Mouse (Mus musculus) hindbrain, embryonic 16.5 days (tissue): ENCODE measurements around the gene Kctd3. TPM values are rescaled to one million over a fixed set of nuclear protein-coding genes. Genes with fewer than 3 reads are reported as not detected.

Source experiments
- ATAC-seq: fragments of 200-750 bp; cut with Nextera tagmentation; 2 replicates; pipeline ENCODE4 v1.8.0; 2017; ENCODE audit warnings: moderate TSS enrichment, moderate library complexity
- H3K27ac ChIP-seq: fragments of 300-500 bp; sonication (generic); 2 replicates; pipeline ENCODE4 v1.5.1; 2014; ENCODE audit warnings: low read depth, mild to moderate bottlenecking, control low read depth, low read length, moderate library complexity
- H3K27me3 ChIP-seq: fragments of 300-500 bp; sonication (generic); replicated peaks from 2 replicates; pipeline ENCODE4 v1.6.1; 2014; ENCODE audit warnings: low read length; ENCODE audit not compliant: control insufficient read depth, insufficient read depth
- H3K36me3 ChIP-seq: fragments of 300-500 bp; sonication (generic); 2 replicates; pipeline ENCODE4 v1.6.1; 2014; ENCODE audit warnings: mild to moderate bottlenecking, low read length, moderate library complexity, mixed read lengths; ENCODE audit not compliant: control insufficient read depth, insufficient read depth
- H3K4me1 ChIP-seq: fragments of 300-500 bp; sonication (generic); 2 replicates; pipeline ENCODE4 v1.6.1; 2014; ENCODE audit warnings: low read depth, low read length; ENCODE audit not compliant: control insufficient read depth, insufficient read depth
- H3K4me2 ChIP-seq: fragments of 300-500 bp; sonication (generic); 2 replicates; pipeline ENCODE4 v1.6.1; 2014; ENCODE audit warnings: mild to moderate bottlenecking, low read length, control low read depth, moderate library complexity
- H3K4me3 ChIP-seq: fragments of 300-500 bp; sonication (generic); 2 replicates; pipeline ENCODE4 v1.5.1; 2014; ENCODE audit warnings: mild to moderate bottlenecking, low read length, control low read depth, moderate library complexity
- H3K9ac ChIP-seq: fragments of 300-500 bp; sonication (generic); 2 replicates; pipeline ENCODE4 v1.6.1; 2014; ENCODE audit warnings: low read depth, mild to moderate bottlenecking, control low read depth, low read length, moderate library complexity
- H3K9me3 ChIP-seq: fragments of 300-500 bp; sonication (generic); 2 replicates; pipeline ENCODE4 v1.6.1; 2014; ENCODE audit warnings: mild to moderate bottlenecking, low read length, moderate library complexity; ENCODE audit not compliant: control insufficient read depth
- WGBS: fragments of 180-500 bp; shearing (Covaris S2); extraction: QIAGEN DNeasy Blood & Tissue Kit; methylation state at CpG from one replicate; pipeline ENCODE4 v1.1.7; 2014; 5-methylcytosine and 5-hydroxymethylcytosine counted together
- polyA plus RNA-seq: library from polyadenylated mRNA; unstranded; fragments of >200 nt; fragmentation: Nextera tagmentation; extraction: Ambion mirVana; gene quantifications from 2 replicates; pipeline ENCODE4 v1.2.1, GENCODE M21; 2015

Kctd3 gene
- polyA plus RNA-seq, 1 experiment from 2014 or later, result 45.8 TPM

DNA sequence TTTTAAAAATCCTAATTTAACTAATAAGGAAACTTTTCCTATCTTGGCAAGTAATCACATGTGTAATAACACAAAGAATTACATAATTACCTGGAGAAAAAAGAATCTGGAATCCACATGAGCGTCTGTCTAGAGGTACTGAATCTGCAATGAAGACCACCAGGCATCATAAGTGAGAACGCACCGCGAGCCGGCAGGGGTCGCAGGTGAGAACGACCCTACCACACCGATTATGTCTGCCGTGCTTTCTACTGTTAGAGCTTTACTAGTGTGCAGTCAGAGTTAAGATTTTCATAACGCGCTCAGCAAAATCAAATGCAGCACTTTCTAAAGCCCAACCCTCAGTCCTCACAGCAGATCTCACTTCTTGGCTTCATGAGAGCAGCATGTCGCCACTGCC, 5.8 kb downstream of the Kctd3 start:
- Histone ChIP-seq H3K27ac (no peak overlapping the region), H3K4me3 (no peak overlapping the region), H3K4me1 (peaks cover 20% of the 10 kb centered on the region), H3K36me3 (peaks cover 9% of the 10 kb centered on the region), H3K27me3 (no peaks in the 10 kb centered on the region), H3K9ac (no peak overlapping the region), H3K4me2 (no peak overlapping the region), H3K9me3 (no peaks in the 10 kb centered on the region)
- WGBS, result 89% methylated on average over 12 of the region's 12 CpGs
- ATAC-seq, result no peak

DNA sequence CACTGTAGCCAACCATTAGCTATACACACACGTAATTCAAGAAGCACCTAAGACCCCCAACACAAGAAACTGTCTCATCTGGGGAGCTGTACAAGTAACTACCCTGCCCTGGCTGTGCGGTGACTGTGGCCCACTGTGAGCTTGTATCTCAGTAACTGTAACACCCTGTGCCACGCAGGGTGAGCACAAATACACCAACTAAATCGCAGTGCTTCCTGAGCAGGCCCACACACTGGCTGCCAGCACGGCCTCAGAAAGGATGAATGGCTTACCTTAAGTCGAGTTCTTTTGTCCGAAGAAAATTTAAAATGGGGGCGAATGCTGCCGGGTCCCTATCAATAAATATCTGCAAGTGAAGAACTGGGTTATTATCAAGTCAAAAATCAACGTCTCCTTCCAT, 7.7 kb downstream of the Kctd3 start:
- no peak overlapping the region for H3K27ac ChIP-seq
- H3K9ac ChIP-seq, result no peak overlapping the region
- no peak for ATAC-seq
- peaks cover 5% of the 10 kb centered on the region for H3K4me1 ChIP-seq
- WGBS, result 91% methylated on average over 10 of the region's 10 CpGs
- H3K4me2 ChIP-seq, result no peak overlapping the region
- no peaks in the 10 kb centered on the region for H3K27me3 ChIP-seq
- H3K36me3 ChIP-seq, result peaks cover 18% of the 10 kb centered on the region
- H3K9me3 ChIP-seq, result no peaks in the 10 kb centered on the region
- no peak overlapping the region for H3K4me3 ChIP-seq

DNA sequence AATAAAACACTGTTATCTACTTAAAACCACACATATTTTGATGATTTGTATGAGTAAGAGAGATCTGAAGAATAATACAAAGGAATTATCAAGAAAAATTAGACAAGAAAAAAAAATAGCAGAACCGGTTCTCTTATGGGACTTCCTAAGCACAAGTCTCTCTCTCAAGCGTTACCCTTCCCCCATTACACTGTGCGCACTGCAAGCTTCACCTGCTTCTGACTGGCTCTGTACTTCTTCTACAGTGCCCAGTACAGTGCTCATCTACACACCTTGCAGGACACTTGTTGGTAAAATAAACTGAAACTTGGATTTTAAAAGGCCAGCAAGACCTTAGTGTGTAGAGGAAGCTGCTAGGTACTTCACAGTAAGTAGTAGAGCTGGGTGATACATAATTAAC, 9.7 kb downstream of the Kctd3 start:
- no peak for ATAC-seq
- 94% methylated on average over 3 of the region's 3 CpGs for whole genome bisulfite sequencing
- peaks cover 21% of the 10 kb centered on the region for H3K36me3 ChIP-seq

DNA sequence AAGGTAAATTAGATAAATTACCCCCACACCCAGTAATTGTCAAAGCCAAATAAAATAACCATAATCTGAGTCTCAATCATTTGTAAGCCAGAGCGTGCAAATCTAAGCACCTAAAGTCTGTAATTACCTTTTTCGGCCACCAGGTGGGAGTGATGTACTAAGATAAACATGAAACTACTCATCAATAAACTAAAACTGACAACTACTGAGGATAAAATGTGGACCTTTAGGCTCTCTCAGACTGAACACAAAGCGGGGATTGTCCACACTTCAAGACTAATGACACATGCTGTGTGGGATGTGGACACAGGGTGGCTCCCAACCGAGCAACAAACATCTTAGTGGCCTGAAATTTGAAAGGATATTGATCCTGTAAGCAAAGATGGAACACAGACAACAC, 14.4 kb downstream of the Kctd3 start:
- Histone ChIP-seq H3K36me3 (peaks cover 31% of the 10 kb centered on the region), H3K27ac (no peak overlapping the region), H3K9me3 (no peaks in the 10 kb centered on the region), H3K27me3 (no peaks in the 10 kb centered on the region), H3K9ac (no peak overlapping the region), H3K4me3 (no peak overlapping the region), H3K4me1 (no peaks in the 10 kb centered on the region), H3K4me2 (no peak overlapping the region)
- no peak for ATAC-seq
- WGBS, result 32% methylated on average over 4 of the region's 4 CpGs

More for the DNA sequence above, 9.7 kb downstream of the Kctd3 start:
- Histone ChIP-seq H3K9ac (no peak overlapping the region), H3K4me2 (no peak overlapping the region), H3K27me3 (no peaks in the 10 kb centered on the region), H3K4me1 (no peaks in the 10 kb centered on the region), H3K9me3 (no peaks in the 10 kb centered on the region), H3K27ac (no peak overlapping the region), H3K4me3 (no peak overlapping the region)

DNA sequence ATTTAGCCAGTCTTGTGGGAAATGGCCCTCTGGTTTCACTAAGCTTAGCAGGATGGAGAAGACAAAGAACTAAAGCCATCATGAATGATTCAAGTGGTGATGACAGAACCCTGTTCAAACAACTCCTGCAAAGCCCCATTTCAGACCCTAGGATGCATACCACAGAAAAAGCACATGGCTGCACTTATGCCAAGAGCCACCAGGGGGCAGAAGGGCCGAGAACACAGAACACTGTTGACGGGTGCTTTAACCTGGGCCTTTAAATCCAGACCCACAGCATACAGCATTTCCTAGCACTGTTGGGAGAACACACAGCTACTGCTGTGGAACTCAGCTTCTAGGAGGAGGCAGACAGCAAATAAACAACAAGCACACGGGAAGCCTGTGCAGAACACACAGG, 27.6 kb downstream of the Kctd3 start:
- Histone ChIP-seq H3K4me3 (no peak overlapping the region), H3K27me3 (no peaks in the 10 kb centered on the region), H3K9me3 (no peaks in the 10 kb centered on the region), H3K4me1 (no peaks in the 10 kb centered on the region), H3K9ac (no peak overlapping the region), H3K27ac (no peak overlapping the region), H3K36me3 (peaks cover 36% of the 10 kb centered on the region), H3K4me2 (no peak overlapping the region)
- WGBS, result 23% methylated on average over 3 of the region's 3 CpGs
- ATAC-seq, result 0 out of 2 replicates have a peak, but pooled peaks have one; percentile 52

DNA sequence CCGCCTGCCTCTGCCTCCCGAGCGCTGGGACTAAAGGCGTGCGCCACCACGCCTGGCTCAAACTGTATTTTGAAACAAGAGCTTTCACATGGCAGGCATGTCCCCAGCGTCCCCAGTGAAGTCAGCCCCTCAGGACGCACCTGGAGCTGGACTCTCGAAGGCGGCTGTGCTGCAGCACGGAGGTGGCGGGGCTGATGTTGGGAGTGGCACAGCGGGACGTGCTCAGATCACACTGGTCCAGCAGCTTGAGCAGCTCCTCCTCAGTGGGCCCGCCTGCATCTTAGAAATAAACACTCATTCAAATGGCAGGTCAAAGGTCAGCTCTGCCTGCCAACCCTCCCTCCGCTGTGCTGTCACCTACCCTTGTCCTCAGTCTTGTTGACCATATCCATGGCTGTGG, 33.7 kb downstream of the Kctd3 start:
- no peak for ATAC-seq
- WGBS, result 89% methylated on average over 16 of the region's 16 CpGs

GRCm38 (mm10) chr1:188973078-188973477, 34.6 kb downstream of the Kctd3 start:
- H3K27ac ChIP-seq, result no peak overlapping the region
- H3K4me3 ChIP-seq, result no peak overlapping the region
- ATAC-seq, result no peak
- H3K9ac ChIP-seq, result no peak overlapping the region
- 97% methylated on average over 6 of the region's 6 CpGs for WGBS
- H3K36me3 ChIP-seq, result peaks cover 39% of the 10 kb centered on the region
- no peaks in the 10 kb centered on the region for H3K9me3 ChIP-seq
- H3K27me3 ChIP-seq, result no peaks in the 10 kb centered on the region
- no peaks in the 10 kb centered on the region for H3K4me1 ChIP-seq
- H3K4me2 ChIP-seq, result no peak overlapping the region

More for the DNA sequence above, 33.7 kb downstream of the Kctd3 start:
- Histone ChIP-seq H3K27ac (no peak overlapping the region), H3K36me3 (peaks cover 40% of the 10 kb centered on the region), H3K27me3 (no peaks in the 10 kb centered on the region), H3K4me3 (no peak overlapping the region), H3K9ac (no peak overlapping the region), H3K4me1 (no peaks in the 10 kb centered on the region), H3K4me2 (no peak overlapping the region), H3K9me3 (no peaks in the 10 kb centered on the region)

DNA sequence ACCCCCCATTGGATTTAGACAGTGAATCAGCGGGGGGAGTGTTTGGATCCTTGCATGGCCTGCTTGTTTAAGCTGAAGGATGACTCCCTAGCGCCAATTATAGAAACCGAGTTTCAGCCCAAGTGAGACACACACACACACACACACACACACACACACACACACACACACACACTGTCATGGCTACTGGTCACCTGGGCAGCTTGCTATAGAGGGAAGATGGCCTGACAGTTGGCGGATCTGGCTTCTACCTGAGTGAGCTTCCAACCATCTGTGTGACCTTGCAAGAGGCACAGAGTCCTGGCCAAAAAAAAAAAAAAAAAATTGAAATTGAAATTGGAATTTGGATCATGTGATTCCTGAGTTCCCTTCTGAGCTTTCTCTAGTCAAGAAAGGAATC, 55.1 kb downstream of the Kctd3 start:
- no peak for ATAC-seq
- H3K27me3 ChIP-seq, result no peaks in the 10 kb centered on the region
- 97% methylated on average over 4 of the region's 4 CpGs for WGBS
- no peak overlapping the region for H3K9ac ChIP-seq
- H3K36me3 ChIP-seq, result no peaks in the 10 kb centered on the region
- H3K27ac ChIP-seq, result no peak overlapping the region
- H3K4me2 ChIP-seq, result no peak overlapping the region
- no peaks in the 10 kb centered on the region for H3K9me3 ChIP-seq
- H3K4me3 ChIP-seq, result no peak overlapping the region
- H3K4me1 ChIP-seq, result peaks cover 4% of the 10 kb centered on the region

DNA sequence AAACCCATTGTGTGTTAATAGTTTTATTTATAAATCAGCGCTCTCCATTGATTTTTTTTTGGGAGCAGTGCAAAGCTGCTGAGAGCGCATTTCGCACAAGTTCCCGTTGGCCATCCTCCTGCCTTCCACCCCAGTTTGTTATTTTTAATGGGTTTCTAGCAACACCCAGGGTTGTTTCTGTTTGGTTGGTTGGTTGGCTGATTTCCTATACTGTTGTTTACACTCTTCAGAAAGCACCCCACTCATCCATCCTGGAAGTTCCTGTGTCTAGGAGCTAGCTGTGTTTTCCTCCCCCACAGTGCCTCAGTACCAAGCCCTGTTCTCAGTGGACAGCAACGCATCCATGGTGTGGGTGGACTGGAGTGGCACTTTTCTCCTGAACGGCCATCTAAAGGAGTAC, 56.5 kb downstream of the Kctd3 start:
- Histone ChIP-seq H3K27me3 (no peaks in the 10 kb centered on the region), H3K4me3 (no peak overlapping the region), H3K4me1 (peaks cover 4% of the 10 kb centered on the region), H3K9ac (no peak overlapping the region), H3K4me2 (no peak overlapping the region), H3K36me3 (no peaks in the 10 kb centered on the region), H3K9me3 (no peaks in the 10 kb centered on the region), H3K27ac (no peak overlapping the region)
- 89% methylated on average over 6 of the region's 6 CpGs for WGBS
- ATAC-seq, result no peak

- ATAC-seq, result peak; percentile 73
- WGBS, result 51% methylated on average over 9 of the region's 9 CpGs
- H3K4me3 ChIP-seq, result no peak overlapping the region
Measured at GRCm38 (mm10) chr1:188948276-188948675, 59.4 kb downstream of the Kctd3 start.

More at GRCm38 (mm10) chr1:188948276-188948675, 59.4 kb downstream of the Kctd3 start:
- H3K27me3 ChIP-seq, result no peaks in the 10 kb centered on the region
- H3K4me2 ChIP-seq, result no peak overlapping the region
- H3K4me1 ChIP-seq, result peaks cover 4% of the 10 kb centered on the region
- no peak overlapping the region for H3K9ac ChIP-seq
- H3K36me3 ChIP-seq, result no peaks in the 10 kb centered on the region
- no peaks in the 10 kb centered on the region for H3K9me3 ChIP-seq
- no peak overlapping the region for H3K27ac ChIP-seq
